Mouse (Mus musculus) cerebellum, adult (tissue): ENCODE results near the gene Ptcd1.
"Not testable (repeated sequence)": the region's sequence is repeated elsewhere in the genome, so short reads cannot be mapped to it uniquely, and the experiment has no call there.

Experiments used
- ATAC-seq: cut with Nextera tagmentation; 2 replicates; pipeline ENCODE4 v1.9.2; 2017; ENCODE audit warnings: mild to moderate bottlenecking, moderate library complexity, mixed read lengths; ENCODE audit not compliant: insufficient number of reproducible peaks, low FRiP score, low TSS enrichment

The Ptcd1 gene

DNA sequence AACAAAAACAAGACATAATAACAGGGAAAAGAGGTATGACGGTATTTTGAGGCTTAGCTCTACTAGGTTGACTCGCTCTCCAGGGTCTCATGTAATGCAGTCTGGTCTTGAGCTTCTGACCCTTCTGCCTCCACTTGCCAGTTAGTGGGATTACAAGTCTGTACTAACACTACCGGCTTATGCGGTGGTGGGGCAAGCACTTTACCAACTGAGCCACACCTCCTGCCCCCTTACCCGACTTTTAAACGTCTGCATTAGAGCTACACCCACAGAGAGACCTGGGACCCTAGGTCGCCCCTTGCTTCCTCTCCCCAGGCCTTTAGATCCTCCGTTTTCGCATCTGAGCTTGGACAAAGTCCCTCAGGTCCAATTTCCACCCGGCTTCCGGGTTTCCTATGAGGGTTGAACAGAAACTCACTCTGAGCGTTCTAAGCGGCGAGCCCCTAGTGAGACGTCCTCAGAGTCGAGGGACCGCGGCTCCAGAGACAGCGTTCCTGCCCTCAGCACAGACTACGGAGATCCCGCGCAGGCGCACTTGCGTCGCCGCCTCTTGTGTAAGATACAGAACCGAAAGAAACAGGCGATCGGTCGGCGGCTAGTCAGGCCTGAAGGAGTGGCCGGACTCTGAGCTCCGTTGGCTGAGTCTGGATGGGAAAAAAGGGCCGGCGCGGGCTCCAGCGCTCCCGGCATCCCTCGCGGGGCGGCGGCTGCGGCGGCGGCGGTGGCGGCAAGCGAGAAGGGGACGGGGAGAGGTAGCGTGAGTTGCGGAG lies at the start of gene Ptcd1, which contains the start of gene Cpsf4:
TSS of gene Ptcd1 (minus strand) at position 573 of the 770 bp plus-strand sequence.
TSS of gene Cpsf4 (plus strand) at position 678 of the 770 bp plus-strand sequence.
- ATAC-seq, result peak; percentile 95

GRCm38 (mm10) chr5:145214679-145215078 lies 47.8 kb upstream of the Ptcd1 start:
- no peak for ATAC-seq

DNA sequence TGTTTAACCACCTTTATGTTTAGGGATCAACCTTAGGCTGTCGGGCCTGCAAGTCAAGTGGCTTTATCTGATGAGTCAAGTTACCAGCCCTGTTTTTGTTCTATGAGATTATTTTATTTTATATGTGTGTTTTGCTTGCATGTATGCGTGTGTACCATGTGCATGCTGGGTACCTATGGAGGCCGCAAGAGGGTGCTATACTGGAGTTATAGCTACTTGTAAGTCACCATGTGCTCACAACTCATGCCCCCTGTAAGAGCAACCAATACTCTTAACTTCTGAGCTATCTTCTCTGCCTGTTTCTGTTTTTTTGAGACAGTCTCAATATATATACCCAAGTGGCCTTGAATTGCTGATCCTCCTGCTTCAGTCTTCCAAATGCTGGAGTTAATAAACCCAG lies 46.6 kb upstream of the Ptcd1 start:
- ATAC-seq, result no peak

GRCm38 (mm10) chr5:145212216-145212615 lies 45.3 kb upstream of the Ptcd1 start:
- no peak for ATAC-seq

- ATAC-seq, result no peak
Measured at GRCm38 (mm10) chr5:145211340-145211739, 44.4 kb upstream of the Ptcd1 start.

DNA sequence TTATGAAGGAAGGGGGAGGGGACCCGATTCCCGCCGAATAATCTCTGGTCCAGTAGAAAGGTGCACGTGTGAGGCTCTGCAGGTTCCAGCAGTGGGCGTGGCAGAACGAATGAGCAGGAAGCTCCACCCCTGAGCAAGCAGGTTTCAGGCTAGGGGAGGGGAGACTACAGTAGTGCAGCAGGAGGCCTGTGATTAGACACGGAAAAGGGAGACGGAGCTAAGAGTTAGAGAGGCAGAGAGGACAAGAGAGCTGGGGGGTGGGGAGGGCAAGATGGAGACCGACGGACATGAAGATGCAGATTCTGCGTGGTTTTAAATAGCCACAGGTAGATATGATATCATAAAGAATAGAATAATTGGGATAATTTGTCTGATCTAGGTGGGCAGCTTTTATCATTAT lies 41.5 kb upstream of the Ptcd1 start:
- ATAC-seq, result not testable (repeated sequence)

DNA sequence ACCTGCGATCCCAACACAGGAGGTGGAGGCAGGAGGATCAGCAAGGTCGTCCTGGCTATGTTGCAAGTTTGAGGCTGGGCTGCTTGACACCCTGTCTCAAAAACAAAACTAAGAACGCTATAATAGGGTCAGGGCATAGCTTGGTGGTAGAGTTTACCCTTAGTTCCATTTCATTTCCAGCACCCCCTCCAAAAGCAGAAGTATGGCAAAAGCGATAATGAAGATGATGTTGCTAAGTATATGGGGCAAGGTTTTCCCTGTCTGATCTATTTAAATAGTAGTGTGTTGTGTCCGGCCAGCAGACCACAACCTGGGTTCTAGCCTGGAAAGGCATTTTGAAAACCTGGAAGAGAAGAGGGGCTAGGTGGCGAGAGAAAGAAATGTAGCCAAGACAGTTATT lies 41.0 kb upstream of the Ptcd1 start:
- no peak for ATAC-seq

GRCm38 (mm10) chr5:145207385-145207784 lies 40.5 kb upstream of the Ptcd1 start:
- no peak for ATAC-seq

DNA sequence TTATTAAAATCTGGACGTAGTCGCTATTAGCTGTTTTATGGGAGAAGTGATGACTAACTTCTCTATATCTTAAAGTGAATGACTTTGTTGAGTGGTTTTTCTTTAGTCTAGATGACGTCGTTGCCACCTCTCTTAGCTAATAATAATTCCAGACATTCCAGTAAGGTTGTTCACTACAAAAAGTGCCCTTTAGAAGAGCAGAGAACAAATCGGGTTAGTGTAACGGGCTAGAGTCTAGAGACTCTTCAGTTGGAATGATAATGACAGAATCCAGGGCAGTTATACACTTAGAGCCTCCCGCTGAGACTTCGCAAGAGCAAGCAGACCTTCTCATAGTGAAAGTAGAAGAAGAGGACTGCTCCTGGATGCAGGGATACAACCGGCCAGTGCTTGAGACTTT lies 38.1 kb upstream of the Ptcd1 start:
- ATAC-seq, result no peak

DNA sequence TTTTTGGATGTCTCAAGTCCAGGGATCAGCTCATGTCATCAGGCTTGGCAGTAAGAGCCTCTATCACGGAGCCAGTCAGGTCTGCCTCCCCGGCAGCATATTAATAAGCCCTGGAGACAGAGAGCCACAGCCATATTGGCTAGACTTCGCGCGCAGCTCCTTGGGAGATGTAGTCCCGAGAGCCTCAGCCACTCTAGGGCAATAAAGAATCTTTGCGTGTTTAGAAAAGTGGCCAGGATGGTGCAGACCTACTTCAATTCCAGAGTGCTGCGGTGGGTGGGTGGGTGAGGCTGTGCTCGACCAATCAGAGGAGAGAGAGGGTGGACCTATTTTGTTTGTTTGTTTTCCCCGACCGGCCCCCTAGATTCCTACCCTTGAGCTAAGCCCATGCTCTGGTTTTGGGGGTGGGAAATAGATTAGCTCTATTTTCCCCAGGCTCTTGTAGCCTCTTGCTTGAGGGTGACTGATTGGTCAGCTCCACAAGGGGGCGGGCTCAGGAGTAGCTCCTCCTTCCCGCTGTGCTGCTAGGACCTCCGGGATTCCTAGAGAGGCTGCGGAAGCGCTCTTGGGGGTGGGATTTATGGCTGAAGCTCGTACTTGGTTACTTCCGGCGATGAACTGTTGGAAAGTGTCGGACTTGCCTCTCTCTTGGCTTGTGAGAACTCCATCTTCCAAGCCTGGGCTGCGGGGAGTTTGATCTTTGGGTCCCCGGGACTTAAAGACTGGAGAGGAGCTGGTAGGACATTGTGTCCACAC lies 37.2 kb upstream of the Ptcd1 start, which contains the start of gene Zkscan5:
TSS of gene Zkscan5 (plus strand) at position 627 of the 756 bp plus-strand sequence.
- ATAC-seq, result peak; percentile 91

DNA sequence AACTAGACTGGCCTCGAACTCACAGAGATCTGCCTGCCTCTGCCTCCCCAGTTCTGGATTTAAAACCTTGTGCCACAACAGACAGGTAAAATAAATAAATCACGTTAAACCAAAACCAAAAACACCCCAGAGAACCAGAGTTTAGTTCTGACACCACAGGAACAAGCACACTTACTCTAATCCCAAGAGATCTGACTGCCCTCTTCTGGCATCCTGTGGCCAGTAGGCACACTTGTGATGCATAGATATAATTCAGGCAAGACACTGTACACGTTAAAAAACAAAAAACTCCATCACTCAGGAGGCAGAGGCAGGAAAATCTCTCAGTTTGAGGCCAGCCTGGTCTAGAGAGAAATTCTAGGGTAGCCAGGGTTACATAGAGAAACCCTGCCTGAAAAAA lies 35.5 kb upstream of the Ptcd1 start:
- no peak for ATAC-seq

DNA sequence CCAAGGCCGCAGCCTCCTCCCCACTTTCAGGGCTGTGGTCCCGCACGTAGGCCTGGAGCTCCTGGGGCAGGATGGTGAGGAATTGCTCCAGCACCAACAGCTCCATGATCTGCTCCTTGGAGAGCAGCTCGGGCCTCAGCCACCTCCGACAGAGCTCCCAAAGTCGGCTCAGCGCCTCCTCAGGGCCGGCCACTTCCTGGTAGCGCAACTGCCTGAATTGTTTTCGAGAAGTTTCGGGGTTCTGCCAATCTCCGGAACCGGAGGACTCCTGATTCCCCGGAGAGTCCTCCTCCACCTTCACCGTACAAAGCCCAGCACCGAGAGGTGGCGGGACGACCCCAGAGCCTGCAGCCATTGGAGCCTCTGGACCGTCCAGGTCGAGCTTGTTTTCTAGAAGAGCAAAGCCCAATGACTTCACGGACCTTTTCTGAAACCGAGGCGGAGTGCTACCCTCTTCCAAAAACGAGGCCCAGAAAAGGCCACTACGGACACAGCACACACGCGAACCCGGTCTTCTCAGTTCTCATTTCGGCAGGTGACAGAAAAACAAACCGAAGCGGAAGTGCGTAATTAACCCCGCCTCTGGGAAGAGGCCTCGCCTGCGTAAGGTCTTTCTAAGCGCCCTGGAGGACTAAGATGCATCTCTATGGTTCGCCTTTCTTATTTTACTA lies 34.5 kb upstream of the Ptcd1 start, which contains the start of gene Zkscan14:
TSS of gene Zkscan14 (minus strand) at position 548 of the 671 bp plus-strand sequence.
- ATAC-seq, result peak; percentile 34; the same call in 1 of the 2 replicates

GRCm38 (mm10) chr5:145200387-145200786 lies 33.5 kb upstream of the Ptcd1 start:
- ATAC-seq, result no peak

DNA sequence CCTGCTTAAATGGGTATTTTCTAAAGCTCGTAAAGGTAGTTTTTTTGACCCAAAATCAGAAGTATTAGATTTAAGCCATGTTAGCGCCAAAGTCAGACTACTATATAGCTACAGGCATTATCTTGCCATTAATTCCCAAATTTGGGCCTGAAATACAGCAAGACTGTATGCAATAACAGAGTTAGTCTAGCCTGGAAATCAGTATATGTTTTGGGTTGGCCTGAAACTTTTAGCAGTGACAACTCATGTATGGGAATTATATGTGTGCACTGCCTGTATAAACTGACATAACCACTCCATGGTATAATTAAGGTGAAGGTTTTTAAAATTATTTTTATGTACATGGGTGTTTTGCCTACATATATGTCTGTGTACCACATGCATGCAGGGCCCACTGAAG lies 25.1 kb upstream of the Ptcd1 start, which contains the start of gene Atp5j2:
TSS of gene Atp5j2 (minus strand) at position 101 of the 400 bp plus-strand sequence.
- no peak for ATAC-seq

DNA sequence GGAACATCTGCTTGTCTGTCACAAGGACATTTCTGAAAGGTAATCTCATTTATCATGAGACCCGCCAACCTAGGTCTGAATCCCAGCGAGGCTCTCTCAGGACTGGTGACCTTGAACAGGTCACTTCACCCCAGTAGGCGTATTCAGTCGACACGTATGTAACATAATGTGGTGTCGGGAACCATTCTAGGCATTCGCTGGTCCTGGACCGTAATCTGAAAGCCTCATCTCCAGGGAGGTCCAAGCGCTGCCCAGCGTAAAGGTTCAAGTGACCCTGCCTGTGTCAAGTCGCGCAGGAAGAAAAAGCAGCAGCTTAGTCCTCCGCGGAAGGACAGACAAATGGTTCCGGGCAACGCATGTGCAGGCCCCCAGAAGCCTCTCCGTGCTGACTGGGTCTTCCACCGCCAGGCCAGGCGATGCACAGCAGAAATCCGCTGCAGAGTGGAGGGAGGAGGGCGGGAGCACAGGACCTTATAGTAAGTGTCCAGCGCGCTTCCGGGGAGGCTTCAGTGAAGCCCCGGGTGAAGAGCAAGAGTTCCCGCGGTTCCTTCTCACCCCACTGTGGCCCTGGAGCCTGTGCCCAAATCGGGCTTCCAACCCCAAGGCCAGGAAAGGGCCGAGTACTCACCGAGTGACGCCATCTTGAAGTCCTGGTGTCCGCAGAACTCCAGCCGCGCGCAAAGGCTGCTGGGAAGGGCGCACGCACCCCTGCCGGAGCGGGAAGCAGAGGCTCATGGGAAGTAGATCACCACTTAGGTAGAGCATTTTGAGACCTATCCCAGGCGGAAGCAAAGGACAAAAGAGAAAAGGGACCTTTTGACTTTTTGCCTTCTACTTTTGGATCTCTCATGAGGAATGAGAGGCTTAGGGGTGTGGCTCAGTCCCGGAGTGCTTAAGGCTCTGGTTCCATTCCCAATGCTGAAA lies 24.2 kb upstream of the Ptcd1 start:
- peak; percentile 89 for ATAC-seq

DNA sequence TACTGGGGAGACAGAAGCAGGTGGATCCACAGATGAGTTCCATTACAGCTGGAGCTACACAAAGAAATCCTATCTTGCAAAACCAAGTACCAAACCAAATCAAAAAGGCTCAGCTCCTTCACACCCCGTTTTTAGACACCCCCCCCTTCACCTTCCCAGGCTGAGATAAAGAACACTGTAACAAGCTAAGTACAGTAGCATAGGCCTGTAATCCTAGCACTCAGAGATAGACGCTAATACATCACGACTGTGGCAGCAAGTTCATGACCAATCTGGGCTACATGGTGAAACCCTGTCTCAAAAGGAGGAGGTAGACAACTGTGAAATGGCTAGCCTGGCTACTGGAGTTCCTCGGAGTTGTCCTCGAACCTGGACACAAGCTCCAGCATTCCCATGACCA lies 23.5 kb upstream of the Ptcd1 start:
- ATAC-seq, result no peak

DNA sequence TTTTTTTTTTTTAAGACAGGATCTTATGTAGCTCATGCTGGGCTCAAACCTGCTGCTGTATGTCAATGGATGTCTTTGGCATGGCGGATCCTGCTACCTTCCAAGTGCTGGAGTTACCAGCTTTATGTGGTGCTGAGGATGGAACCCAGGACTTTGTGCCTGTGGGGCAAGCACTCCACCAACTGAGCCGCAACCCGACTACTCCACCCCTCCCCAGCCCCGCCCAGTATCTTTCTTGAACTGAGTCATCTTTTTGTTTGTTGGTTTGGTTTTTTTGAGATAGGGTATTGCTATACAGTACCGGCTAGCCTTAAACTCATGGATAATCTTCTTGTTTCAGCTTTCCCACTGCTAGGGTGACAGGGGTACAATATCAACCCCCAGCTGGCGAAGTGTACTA lies 22.5 kb upstream of the Ptcd1 start:
- ATAC-seq, result no peak

DNA sequence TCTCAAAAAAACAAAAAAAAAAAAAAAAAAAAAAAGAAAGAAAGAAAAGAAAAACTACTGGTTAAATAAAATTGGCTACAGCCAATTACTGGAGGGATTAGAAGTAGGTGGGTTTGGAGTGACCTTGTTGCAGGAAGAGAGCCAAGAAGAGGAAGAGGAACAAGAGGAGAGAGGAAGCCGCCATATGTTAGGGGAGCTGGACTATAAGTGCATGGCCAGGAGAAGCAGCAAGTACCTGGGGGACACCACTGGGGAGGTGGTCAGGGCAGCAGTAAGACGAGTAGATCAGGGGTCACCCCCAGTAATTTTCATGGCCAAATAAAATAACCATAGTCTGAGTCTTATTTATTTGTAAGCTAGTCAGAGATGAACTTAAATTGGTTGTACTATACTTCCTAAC lies 18.3 kb upstream of the Ptcd1 start:
- no peak for ATAC-seq

DNA sequence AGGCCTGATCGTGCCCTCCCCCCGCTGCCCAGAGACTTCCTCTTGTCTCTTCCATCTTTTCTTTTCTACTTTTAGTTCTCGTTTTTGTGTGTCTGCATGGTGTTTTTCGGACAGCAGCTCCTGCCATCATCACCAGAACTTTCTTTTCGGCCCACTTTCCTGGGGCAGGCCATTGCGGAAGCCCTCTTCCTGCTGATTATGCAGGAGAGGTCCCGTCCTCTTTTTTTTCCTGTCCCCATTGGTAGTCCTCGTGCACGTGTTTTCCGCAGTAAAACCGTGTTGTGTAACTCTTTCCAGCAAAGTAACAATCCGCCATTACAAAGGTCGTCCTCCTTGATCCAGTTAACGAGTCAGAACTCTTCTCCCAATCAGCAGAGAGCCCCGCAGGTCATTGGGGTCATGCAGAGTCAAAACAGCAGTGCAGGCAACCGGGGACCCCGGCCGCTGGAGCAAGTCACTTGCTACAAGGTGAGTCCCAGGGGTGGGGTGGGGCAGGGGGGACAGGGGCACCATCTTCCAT lies 11.6 kb upstream of the Ptcd1 start:
- no peak for ATAC-seq

GRCm38 (mm10) chr5:145167306-145167661 lies 376 bp upstream of the Ptcd1 start:
- ATAC-seq, result no peak; the same call in 1 of the 2 replicates
